Mouse (Mus musculus) midbrain, embryonic 14.5 days (tissue): ENCODE measurements around the gene Ugt1a9. TPM values are rescaled to one million over a fixed set of nuclear protein-coding genes. Genes with fewer than 3 reads are reported as not detected.

Source experiments
- ATAC-seq: fragments of 200-750 bp; cut with Nextera tagmentation; 2 replicates; pipeline ENCODE4 v1.8.0; 2017; ENCODE audit warnings: moderate number of reproducible peaks, moderate library complexity; ENCODE audit not compliant: low FRiP score, low TSS enrichment
- DNase-seq: peaks from one replicate; pipeline ENCODE4 v3.0.0-alpha.2; 2015
- H3K27ac ChIP-seq: fragments of 300-500 bp; sonication (generic); replicated peaks from 2 replicates; pipeline ENCODE4 v1.5.1; 2014; ENCODE audit warnings: mild to moderate bottlenecking, low read depth, low read length, moderate library complexity
- H3K27me3 ChIP-seq: fragments of 300-500 bp; sonication (generic); 2 replicates; pipeline ENCODE4 v1.6.1; 2014; ENCODE audit warnings: low read length, control low read depth, mixed read lengths; ENCODE audit not compliant: control insufficient read depth, insufficient read depth
- H3K36me3 ChIP-seq: fragments of 300-500 bp; sonication (generic); 2 replicates; pipeline ENCODE4 v1.6.1; 2014; ENCODE audit warnings: low read length, control low read depth; ENCODE audit not compliant: control insufficient read depth, insufficient read depth
- H3K4me1 ChIP-seq: fragments of 300-500 bp; sonication (generic); 2 replicates; pipeline ENCODE4 v1.6.1; 2014; ENCODE audit warnings: mild to moderate bottlenecking, antibody characterized with exemption, low read length, control low read depth; ENCODE audit not compliant: control insufficient read depth, insufficient read depth
- H3K4me2 ChIP-seq: fragments of 300-500 bp; sonication (generic); 2 replicates; pipeline ENCODE4 v1.6.1; 2014; ENCODE audit warnings: mild to moderate bottlenecking, low read length, moderate library complexity
- H3K4me3 ChIP-seq: fragments of 300-500 bp; sonication (generic); replicated peaks from 2 replicates; pipeline ENCODE4 v1.5.1; 2014; ENCODE audit warnings: low read depth, low read length
- H3K9ac ChIP-seq: fragments of 300-500 bp; sonication (generic); replicated peaks from 2 replicates; pipeline ENCODE4 v1.6.1; 2014; ENCODE audit warnings: mild to moderate bottlenecking, low read length, moderate library complexity
- H3K9me3 ChIP-seq: fragments of 300-500 bp; sonication (generic); 2 replicates; pipeline ENCODE4 v1.6.1; 2016; ENCODE audit warnings: low read length, control low read depth, mixed read lengths; ENCODE audit not compliant: control insufficient read depth
- WGBS: fragments of 180-500 bp; shearing (Covaris S2); extraction: QIAGEN DNeasy Blood & Tissue Kit; methylation state at CpG from one replicate; pipeline ENCODE4 v1.1.7; 2014; 5-methylcytosine and 5-hydroxymethylcytosine counted together
- polyA plus RNA-seq: library from polyadenylated mRNA; unstranded; fragments of >200 nt; fragmentation: Nextera tagmentation; extraction: Ambion mirVana; gene quantifications from 2 replicates; pipeline ENCODE4 v1.2.1, GENCODE M21; 2014

The Ugt1a9 gene
- polyA plus RNA-seq, 1 experiment from 2014 or later, result not detected

DNA sequence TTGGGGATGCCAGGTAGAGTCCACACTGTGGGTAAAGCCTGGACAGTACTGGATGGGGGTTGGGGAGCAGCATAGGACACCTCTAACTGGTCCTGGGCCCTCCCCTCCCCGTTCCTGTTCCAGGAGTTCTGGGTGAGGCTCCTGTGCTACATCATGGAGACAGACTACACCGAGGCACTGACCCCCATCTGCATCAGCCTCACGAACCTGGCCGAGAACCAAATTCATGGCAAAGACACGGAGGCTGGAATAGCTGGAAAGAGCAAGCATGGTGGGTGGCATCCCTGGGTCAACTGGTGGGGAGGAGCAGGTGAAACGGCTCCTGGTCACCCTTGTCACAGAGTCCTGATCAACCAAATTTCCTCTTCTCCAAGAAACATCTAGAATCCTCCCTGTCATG, 168.2 kb downstream of the Ugt1a9 start:
- no peaks in the 10 kb centered on the region for H3K27me3 ChIP-seq
- H3K9me3 ChIP-seq, result peaks cover 96% of the 10 kb centered on the region
- ATAC-seq (no peak), DNase-seq (no peak)
- H3K27ac ChIP-seq, result no peak overlapping the region
- H3K9ac ChIP-seq, result no peak overlapping the region
- H3K4me3 ChIP-seq, result no peak overlapping the region
- H3K4me2 ChIP-seq, result no peak overlapping the region
- H3K4me1 ChIP-seq, result no peaks in the 10 kb centered on the region
- H3K36me3 ChIP-seq, result no peaks in the 10 kb centered on the region
- WGBS, result 78% methylated on average over 6 of the region's 6 CpGs

DNA sequence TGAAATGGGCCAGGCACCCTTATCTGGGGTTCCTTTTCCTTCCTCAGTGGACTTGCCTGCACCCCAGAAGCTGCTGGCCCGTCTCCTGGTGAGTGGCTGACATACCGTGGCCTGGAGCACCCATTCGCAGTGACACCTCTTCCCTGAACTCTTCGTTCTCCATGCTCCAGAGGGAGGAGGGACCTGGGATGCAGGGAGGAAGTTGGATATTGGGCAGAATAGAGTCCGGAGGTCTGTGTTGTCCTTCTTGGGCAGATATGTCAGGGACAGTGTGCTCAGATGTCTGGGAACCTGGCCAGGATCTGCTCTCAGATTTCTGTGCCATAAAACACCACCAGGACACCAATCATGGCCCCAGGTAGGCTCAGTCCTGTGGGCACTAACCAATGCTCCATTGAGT, 169.5 kb downstream of the Ugt1a9 start:
- no peaks in the 10 kb centered on the region for H3K27me3 ChIP-seq
- H3K4me3 ChIP-seq, result no peak overlapping the region
- peaks cover 96% of the 10 kb centered on the region for H3K9me3 ChIP-seq
- ATAC-seq (no peak), DNase-seq (no peak)
- WGBS, result 76% methylated on average over 5 of the region's 5 CpGs
- no peak overlapping the region for H3K9ac ChIP-seq
- H3K4me2 ChIP-seq, result no peak overlapping the region
- H3K27ac ChIP-seq, result no peak overlapping the region
- H3K36me3 ChIP-seq, result no peaks in the 10 kb centered on the region
- H3K4me1 ChIP-seq, result no peaks in the 10 kb centered on the region

DNA sequence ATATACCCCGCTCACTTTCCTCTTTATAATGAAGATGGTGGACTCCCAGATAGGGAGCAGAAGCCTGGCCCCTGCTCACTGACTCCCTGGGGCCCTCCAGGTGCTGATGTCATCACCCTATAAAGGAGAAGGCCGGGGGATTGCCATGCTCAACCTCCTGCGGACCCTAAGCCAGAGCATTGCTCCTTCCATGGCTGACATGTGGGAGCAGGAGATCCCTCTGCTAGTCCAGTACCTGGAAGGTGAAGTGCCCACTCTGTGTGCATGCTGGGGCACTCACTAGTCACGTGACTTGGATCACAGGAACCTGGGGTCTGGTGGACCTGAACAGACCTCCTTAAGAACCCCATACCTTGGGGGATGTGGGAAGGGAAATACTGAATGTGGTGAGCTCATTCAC, 170.0 kb downstream of the Ugt1a9 start:
- ATAC-seq (0 out of 2 replicates have a peak, but pooled peaks have one; percentile 4), DNase-seq (no peak)
- WGBS, result 71% methylated on average over 4 of the region's 4 CpGs
- Histone ChIP-seq H3K4me2 (no peak overlapping the region), H3K4me1 (no peaks in the 10 kb centered on the region), H3K9ac (no peak overlapping the region), H3K4me3 (no peak overlapping the region), H3K36me3 (no peaks in the 10 kb centered on the region), H3K9me3 (peaks cover 96% of the 10 kb centered on the region), H3K27me3 (no peaks in the 10 kb centered on the region), H3K27ac (no peak overlapping the region)

DNA sequence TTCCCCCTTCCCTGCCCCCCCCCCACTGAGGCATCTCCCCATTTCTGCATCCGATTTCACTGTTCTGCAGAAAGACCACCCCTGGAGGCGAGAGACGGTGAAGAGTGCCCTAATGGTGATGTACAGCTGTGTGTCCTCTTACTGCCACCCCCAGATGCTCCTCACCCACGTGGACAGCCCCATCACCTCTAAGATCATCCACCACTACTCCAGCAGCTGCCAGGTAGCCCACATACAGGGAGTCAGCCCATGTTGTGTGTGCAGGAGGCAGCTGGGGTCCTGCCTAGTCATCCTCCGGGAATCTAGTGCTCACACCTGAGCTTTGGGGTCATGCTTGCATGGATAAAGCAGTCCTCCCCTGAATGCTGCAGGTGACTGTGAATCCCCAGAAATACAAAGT, 173.3 kb downstream of the Ugt1a9 start:
- Histone ChIP-seq H3K27ac (no peak overlapping the region), H3K9ac (no peak overlapping the region), H3K27me3 (no peaks in the 10 kb centered on the region), H3K36me3 (no peaks in the 10 kb centered on the region), H3K4me2 (no peak overlapping the region), H3K4me3 (no peak overlapping the region), H3K4me1 (no peaks in the 10 kb centered on the region), H3K9me3 (peaks cover 99% of the 10 kb centered on the region)
- ATAC-seq, result no peak
- no peak for DNase-seq
- WGBS, result 65% methylated on average over 5 of the region's 5 CpGs

DNA sequence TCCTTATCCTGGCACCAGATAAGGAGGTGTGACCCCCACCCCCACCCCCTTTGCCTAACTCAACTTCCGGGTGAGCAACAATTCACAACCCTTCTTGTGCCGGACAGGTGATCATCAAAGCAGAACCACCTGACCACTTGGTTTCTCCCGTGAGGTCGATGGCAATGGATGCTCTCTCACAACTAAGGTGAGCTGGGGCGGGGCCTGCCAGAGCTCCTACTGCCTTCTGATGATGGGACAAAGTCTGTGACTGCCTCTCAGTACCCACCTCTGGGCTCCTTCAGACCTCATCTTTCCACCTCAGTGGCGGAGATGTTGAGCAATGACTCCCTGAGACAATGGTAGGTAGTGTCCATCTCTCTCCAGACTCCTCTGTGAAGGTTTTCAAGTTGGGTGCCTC, 175.3 kb downstream of the Ugt1a9 start:
- Histone ChIP-seq H3K4me2 (no peak overlapping the region), H3K9me3 (peaks cover 99% of the 10 kb centered on the region), H3K27ac (no peak overlapping the region), H3K9ac (no peak overlapping the region), H3K4me3 (no peak overlapping the region), H3K4me1 (no peaks in the 10 kb centered on the region), H3K36me3 (no peaks in the 10 kb centered on the region), H3K27me3 (no peaks in the 10 kb centered on the region)
- 77% methylated on average over 6 of the region's 6 CpGs for WGBS
- ATAC-seq (no peak), DNase-seq (no peak)

DNA sequence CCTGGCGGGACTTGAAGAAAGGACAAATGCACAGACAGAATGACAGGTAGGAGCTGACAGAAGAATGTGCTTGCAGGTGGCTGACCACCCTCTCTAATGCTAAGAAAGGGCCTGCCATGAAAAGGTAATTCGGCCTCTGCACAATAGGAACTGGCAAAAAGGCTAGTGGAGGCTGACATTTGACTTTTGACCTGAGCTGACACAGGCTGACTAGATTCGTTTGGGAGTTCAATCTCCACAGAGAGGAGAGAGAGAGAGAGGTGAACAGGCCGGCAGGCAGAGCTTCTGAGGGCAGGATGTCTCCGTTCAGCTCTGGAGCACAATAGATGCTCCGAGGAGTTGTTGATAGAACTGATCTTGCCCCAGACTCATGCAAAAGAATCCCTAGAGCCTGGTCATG, 175.8 kb downstream of the Ugt1a9 start:
- no peak overlapping the region for H3K27ac ChIP-seq
- ATAC-seq (no peak), DNase-seq (no peak)
- no peaks in the 10 kb centered on the region for H3K36me3 ChIP-seq
- no peak overlapping the region for H3K9ac ChIP-seq
- H3K9me3 ChIP-seq, result peaks cover 99% of the 10 kb centered on the region
- no peaks in the 10 kb centered on the region for H3K4me1 ChIP-seq
- no peak overlapping the region for H3K4me3 ChIP-seq
- H3K4me2 ChIP-seq, result no peak overlapping the region
- no peaks in the 10 kb centered on the region for H3K27me3 ChIP-seq
- 47% methylated on average over 6 of the region's 6 CpGs for WGBS

DNA sequence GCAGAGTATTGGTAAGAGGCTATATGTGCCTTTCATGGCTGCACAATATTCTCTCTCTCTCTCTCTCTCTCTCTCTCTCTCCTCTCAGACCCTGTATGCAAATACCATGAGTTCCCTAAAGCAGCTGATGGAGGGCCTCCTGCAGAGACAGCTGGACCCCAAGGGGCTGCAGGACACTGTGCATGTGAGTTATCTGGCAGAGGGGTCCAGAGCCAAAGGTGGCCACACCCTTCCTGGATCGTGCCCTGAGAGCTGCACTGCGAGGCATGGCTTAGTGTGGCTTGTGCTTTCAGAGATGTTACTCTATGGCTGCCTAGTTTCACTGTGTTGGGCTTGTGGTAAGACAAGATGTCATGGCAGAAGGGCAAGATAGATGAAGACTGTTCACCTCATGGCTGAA, 177.1 kb downstream of the Ugt1a9 start:
- H3K4me3 ChIP-seq, result no peak overlapping the region
- H3K9ac ChIP-seq, result no peak overlapping the region
- H3K4me1 ChIP-seq, result no peaks in the 10 kb centered on the region
- no peak overlapping the region for H3K27ac ChIP-seq
- 48% methylated on average over 2 of the region's 2 CpGs for WGBS
- H3K27me3 ChIP-seq, result no peaks in the 10 kb centered on the region
- H3K4me2 ChIP-seq, result no peak overlapping the region
- H3K36me3 ChIP-seq, result no peaks in the 10 kb centered on the region
- H3K9me3 ChIP-seq, result peaks cover 96% of the 10 kb centered on the region
- ATAC-seq, result no peak
- no peak for DNase-seq

DNA sequence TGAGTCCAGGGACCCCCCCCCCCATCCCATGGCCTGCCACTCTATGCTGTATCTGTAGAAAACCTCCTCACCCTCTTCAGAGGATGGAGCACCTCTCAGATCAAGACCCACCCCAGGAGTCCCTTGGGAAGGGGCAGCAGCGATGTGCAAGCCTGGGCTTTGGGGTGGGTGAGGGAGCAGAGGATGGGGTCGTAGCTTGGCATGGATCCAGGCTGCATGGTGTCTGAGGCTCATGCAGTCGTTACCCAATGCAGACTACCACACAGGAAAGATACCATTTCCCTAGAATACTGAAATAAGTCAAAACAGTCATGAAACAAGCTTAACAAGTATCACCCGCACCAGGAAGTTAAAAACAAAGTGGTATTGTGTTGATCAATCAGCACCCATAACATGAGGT, 178.1 kb downstream of the Ugt1a9 start:
- no peak overlapping the region for H3K27ac ChIP-seq
- no peak for DNase-seq

DNA sequence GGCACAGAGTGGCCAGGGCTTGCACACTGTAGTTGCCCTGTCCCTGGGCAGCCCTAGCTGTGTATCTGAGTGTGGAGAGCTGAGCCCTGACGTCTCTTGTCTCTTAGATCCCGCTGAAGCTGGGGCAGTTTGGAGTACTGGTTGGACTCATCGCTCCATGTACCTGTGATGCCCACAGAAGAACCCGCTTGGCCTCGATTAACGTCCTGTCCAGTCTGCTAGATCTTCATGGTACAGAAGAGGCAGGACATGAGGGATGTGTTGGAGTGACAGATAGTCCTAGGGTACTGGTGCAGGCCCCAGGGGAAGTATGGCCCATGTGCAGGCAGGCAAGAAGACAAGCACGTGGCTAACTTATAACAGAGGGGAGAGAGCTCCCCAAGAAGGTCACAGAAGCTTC, 179.0 kb downstream of the Ugt1a9 start:
- DNase-seq (no peak), ATAC-seq (no peak)
- Histone ChIP-seq H3K4me3 (no peak overlapping the region), H3K4me1 (no peaks in the 10 kb centered on the region), H3K9ac (no peak overlapping the region), H3K4me2 (no peak overlapping the region), H3K36me3 (no peaks in the 10 kb centered on the region), H3K27ac (no peak overlapping the region), H3K9me3 (peaks cover 95% of the 10 kb centered on the region), H3K27me3 (no peaks in the 10 kb centered on the region)
- 77% methylated on average over 7 of the region's 7 CpGs for WGBS

More for the DNA sequence above, 178.1 kb downstream of the Ugt1a9 start:
- peaks cover 97% of the 10 kb centered on the region for H3K9me3 ChIP-seq
- H3K4me1 ChIP-seq, result no peaks in the 10 kb centered on the region
- H3K27me3 ChIP-seq, result no peaks in the 10 kb centered on the region
- H3K9ac ChIP-seq, result no peak overlapping the region
- no peak overlapping the region for H3K4me2 ChIP-seq
- H3K36me3 ChIP-seq, result no peaks in the 10 kb centered on the region
- 70% methylated on average over 4 of the region's 4 CpGs for WGBS
- H3K4me3 ChIP-seq, result no peak overlapping the region
- ATAC-seq, result no peak
